Mouse (Mus musculus) ES-Bruce4 (cell line): Measurements from ENCODE around the gene Trmo.

Experiments used
- CTCF ChIP-seq: IDR thresholded peaks from one replicate; pipeline ENCODE4 v1.8.1; 2011; ENCODE audit warnings: low read depth, low read length
- EP300 ChIP-seq: IDR thresholded peaks from 2 replicates; pipeline ENCODE4 v1.6.1; 2011; ENCODE audit warnings: low read depth, low read length; ENCODE audit not compliant: insufficient read depth

DNA sequence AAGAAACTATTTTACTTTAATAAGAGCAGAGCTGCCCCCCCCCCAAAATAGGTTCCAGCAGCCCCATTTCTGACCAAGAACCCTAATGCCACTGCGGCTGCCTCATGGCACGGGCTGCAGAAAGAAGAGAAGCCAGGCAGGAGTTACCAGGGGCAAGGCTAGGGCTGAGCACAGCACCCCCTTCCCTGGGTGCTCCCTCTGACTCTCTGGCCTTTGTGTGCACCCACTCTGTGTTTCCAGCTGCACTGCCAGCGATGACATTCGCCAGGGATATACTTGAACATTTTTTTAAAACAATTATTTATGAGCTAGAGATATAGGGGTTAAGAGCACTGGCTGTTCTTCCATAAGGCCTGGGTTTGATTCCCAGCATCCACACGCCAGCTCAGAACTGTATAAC lies 39.7 kb downstream of the Trmo start:
- no peak for TF ChIP-seq CTCF
- no peak for TF ChIP-seq EP300
